Mouse (Mus musculus): ENCODE measurements at regions not wholly inside any gene's neighbourhood (a gene's known extent, or its start where the extent isn't known, plus 50 kb on each side); places are given as distances from the start of the nearest gene placed in this dataset.

GRCm38 (mm10) chr9:82728652-82729051, 100.7 kb upstream of the Irak1bp1 start:
- no peak for DNase-seq

- DNase-seq, result no peak
Measured at GRCm38 (mm10) chr9:82729646-82730045, 99.7 kb upstream of the Irak1bp1 start.

- no peak for DNase-seq
Measured at GRCm38 (mm10) chr9:82733024-82733585, 96.2 kb upstream of the Irak1bp1 start.

GRCm38 (mm10) chr9:82734959-82735358, 94.4 kb upstream of the Irak1bp1 start:
- no peak for DNase-seq

GRCm38 (mm10) chr9:82759979-82760378, 69.4 kb upstream of the Irak1bp1 start:
- DNase-seq, result no peak

- DNase-seq, result no peak
Measured at GRCm38 (mm10) chr9:82760682-82761468, 68.5 kb upstream of the Irak1bp1 start.

- no peak for DNase-seq
Measured at GRCm38 (mm10) chr9:82763651-82764050, 65.7 kb upstream of the Irak1bp1 start.

Data from heart, adult 18-20 months (tissue).